Mouse (Mus musculus): ENCODE measurements around the gene Add3. TPM values are rescaled to one million over a fixed set of nuclear protein-coding genes. Genes with fewer than 3 reads are reported as not detected.

The Add3 gene
- polyA plus RNA-seq, 1 experiment from 2014 or later: 66.5 TPM

DNA sequence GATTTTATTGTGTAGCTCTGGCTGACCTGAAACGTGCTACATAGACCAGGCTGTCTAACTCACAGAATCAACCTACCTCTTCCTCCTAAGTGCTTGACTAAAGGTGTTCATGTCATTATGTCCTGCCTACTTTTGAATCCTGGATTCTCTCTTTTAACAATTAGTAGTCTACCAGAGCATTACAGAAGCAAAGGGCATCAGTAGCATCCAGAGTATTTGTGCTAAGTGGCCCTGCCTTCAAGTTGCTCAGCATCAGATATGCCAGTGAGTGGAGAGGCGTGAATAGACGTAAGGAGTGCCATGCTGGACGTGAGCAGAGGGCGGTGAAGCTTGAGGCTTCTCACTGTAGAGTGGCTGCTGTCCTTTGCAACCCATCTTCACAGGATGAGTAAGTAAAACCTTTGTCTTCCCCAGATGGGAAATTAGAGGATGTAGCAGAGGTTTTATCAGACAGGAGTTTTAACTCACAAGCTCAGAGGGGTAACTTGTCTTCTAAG, 48.5 kb downstream of the Add3 start:
- Histone ChIP-seq H3K27ac (no peak overlapping the region), H3K36me3 (ENCODE audit: insufficient read depth, low read length) (no peaks in the 10 kb centered on the region), H3K4me2 (ENCODE audit: low read length) (no peak overlapping the region), H3K9ac (ENCODE audit: low read depth, low read length) (no peak overlapping the region), H3K4me1 (replicated peaks; ENCODE audit: insufficient read depth, low read length) (peaks cover 18% of the 10 kb centered on the region), H3K27me3 (ENCODE audit: insufficient read depth, low read length) (no peaks in the 10 kb centered on the region), H3K4me3 (replicated peaks; ENCODE audit: low read depth, low read length) (no peak overlapping the region), H3K9me3 (replicated peaks; ENCODE audit: low read length) (no peaks in the 10 kb centered on the region)
- WGBS: 77% methylated on average over 5 of the region's 5 CpGs
- no peak for ATAC-seq (replicated peaks; ENCODE audit: low FRiP score, low read depth)
- no peak for TF ChIP-seq CTCF (IDR thresholded peaks at IDR 0.05; ENCODE audit: low read depth)
- DNase-seq (ENCODE audit: low spot score): no peak

DNA sequence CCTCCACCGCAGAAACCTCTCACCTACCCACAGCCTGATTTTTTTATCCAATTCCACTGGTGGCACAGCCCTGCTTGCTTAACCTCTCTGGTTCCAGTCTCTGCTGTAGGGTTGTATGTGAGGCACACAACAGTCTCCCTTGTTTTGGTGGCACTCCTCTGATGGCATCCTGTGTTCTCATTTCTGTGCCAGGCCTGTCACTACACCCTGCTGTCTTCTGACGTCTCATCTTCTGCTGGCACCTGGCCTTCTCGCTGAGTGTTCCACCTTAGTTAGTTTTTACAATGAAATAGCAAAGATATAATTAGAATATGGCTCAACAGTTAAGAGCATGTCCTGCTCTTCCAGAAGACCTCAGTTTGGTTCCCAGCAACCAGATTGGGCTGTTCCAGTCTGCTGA, 49.5 kb downstream of the Add3 start:
- H3K36me3 ChIP-seq (ENCODE audit: insufficient read depth, low read length): no peaks in the 10 kb centered on the region
- no peak for TF ChIP-seq CTCF (IDR thresholded peaks at IDR 0.05; ENCODE audit: low read depth)
- H3K4me1 ChIP-seq (replicated peaks; ENCODE audit: insufficient read depth, low read length): peaks cover 13% of the 10 kb centered on the region
- no peak overlapping the region for H3K27ac ChIP-seq
- H3K4me2 ChIP-seq (ENCODE audit: low read length): no peak overlapping the region
- no peak overlapping the region for H3K9ac ChIP-seq (ENCODE audit: low read depth, low read length)
- H3K27me3 ChIP-seq (ENCODE audit: insufficient read depth, low read length): no peaks in the 10 kb centered on the region
- no peak for DNase-seq (ENCODE audit: low spot score)
- no peaks in the 10 kb centered on the region for H3K9me3 ChIP-seq (replicated peaks; ENCODE audit: low read length)
- ATAC-seq (replicated peaks; ENCODE audit: low FRiP score, low read depth): no peak
- WGBS: 98% methylated on average over 3 of the region's 3 CpGs
- no peak overlapping the region for H3K4me3 ChIP-seq (replicated peaks; ENCODE audit: low read depth, low read length)

DNA sequence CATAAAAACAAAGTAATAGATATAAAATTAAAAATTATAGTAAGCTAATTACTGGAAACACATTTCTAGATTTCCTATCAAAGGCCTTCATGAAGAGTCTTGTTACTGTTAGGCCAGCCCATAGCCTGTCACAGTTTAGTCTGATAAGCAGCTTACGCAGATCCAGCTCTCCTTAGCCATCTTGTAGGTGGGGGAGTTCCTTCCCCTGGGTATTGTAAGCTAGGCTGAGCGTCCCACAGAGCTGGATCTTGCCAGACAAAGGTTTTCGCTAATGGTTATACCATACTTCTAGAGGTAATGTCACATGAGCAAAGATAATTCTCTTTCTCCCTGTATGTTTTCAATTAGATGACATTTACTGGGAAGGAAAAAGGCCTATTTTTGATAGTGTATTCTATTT, 50.0 kb downstream of the Add3 start:
- DNase-seq (ENCODE audit: low spot score) (no peak), ATAC-seq (replicated peaks; ENCODE audit: low FRiP score, low read depth) (no peak)
- TF ChIP-seq CTCF (IDR thresholded peaks at IDR 0.05; ENCODE audit: low read depth): no peak
- 83% methylated on average over 3 of the region's 3 CpGs for WGBS
- Histone ChIP-seq H3K36me3 (ENCODE audit: insufficient read depth, low read length) (no peaks in the 10 kb centered on the region), H3K4me3 (replicated peaks; ENCODE audit: low read depth, low read length) (no peak overlapping the region), H3K4me1 (replicated peaks; ENCODE audit: insufficient read depth, low read length) (peaks cover 9% of the 10 kb centered on the region; the same call in 1 of the 2 replicates), H3K9ac (ENCODE audit: low read depth, low read length) (no peak overlapping the region), H3K27me3 (ENCODE audit: insufficient read depth, low read length) (no peaks in the 10 kb centered on the region), H3K9me3 (replicated peaks; ENCODE audit: low read length) (no peaks in the 10 kb centered on the region), H3K27ac (no peak overlapping the region), H3K4me2 (ENCODE audit: low read length) (no peak overlapping the region)

DNA sequence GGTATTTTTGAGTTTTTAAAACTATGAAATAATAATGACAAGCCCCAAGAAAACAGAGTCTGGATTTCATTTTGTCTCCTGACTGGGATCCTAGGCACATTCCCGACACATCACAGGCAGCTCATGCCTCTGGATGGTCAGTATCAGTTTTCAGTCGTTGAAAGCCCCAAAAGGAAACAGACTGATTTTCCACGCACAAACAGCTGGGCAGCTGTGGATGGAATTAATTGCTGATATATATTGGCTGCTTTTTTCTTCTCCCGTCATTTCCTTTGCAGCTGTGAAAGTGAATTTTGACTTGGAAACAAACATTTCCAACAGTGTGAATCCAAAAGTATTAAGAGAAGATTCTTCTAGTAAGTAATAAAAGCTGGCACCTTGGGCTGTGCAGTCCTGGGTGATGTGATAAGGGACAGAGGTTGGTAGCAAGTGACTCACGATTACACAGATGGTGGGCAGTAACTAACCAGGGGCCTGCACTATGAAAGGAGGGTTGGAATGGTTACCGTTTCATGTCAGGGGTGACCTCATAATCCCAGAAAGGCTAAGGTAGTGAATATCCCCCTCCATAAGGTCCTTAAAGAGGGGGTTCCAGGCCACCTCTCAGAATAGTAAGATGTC, 51.7 kb downstream of the Add3 start:
- no peaks in the 10 kb centered on the region for H3K9me3 ChIP-seq (replicated peaks; ENCODE audit: low read length)
- no peak for DNase-seq (ENCODE audit: low spot score)
- H3K27ac ChIP-seq: no peak overlapping the region
- no peak overlapping the region for H3K9ac ChIP-seq (ENCODE audit: low read depth, low read length)
- WGBS: 46% methylated on average over 6 of the region's 6 CpGs
- H3K36me3 ChIP-seq (ENCODE audit: insufficient read depth, low read length): no peaks in the 10 kb centered on the region
- peaks cover 4% of the 10 kb centered on the region; the same call in 1 of the 2 replicates for H3K4me1 ChIP-seq (replicated peaks; ENCODE audit: insufficient read depth, low read length)
- no peaks in the 10 kb centered on the region for H3K27me3 ChIP-seq (ENCODE audit: insufficient read depth, low read length)
- no peak for TF ChIP-seq CTCF (IDR thresholded peaks at IDR 0.05; ENCODE audit: low read depth)
- H3K4me2 ChIP-seq (ENCODE audit: low read length): no peak overlapping the region
- no peak for ATAC-seq (replicated peaks; ENCODE audit: low FRiP score, low read depth)
- H3K4me3 ChIP-seq (replicated peaks; ENCODE audit: low read depth, low read length): no peak overlapping the region

DNA sequence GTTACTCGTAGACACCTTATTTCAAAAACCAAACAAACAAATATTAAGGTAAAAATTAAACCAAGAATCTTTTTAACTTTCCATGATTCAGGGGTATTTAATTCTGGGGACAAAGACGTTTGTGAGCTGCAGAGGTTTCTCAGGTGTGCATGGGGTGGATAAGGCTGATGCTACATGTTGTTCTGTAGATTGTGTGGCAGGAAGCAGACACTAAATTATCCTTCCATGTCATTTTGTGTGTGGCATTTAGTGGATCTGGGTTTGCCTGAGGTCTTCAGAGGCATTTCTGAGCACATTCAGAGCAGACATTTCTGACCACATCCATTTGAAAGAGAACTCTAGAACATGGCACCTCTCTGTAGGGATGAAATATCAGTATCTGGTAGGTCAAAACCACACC, 52.9 kb downstream of the Add3 start:
- ATAC-seq (replicated peaks; ENCODE audit: low FRiP score, low read depth): no peak
- Histone ChIP-seq H3K36me3 (ENCODE audit: insufficient read depth, low read length) (no peaks in the 10 kb centered on the region), H3K27me3 (ENCODE audit: insufficient read depth, low read length) (no peaks in the 10 kb centered on the region), H3K4me2 (ENCODE audit: low read length) (no peak overlapping the region), H3K9me3 (replicated peaks; ENCODE audit: low read length) (no peaks in the 10 kb centered on the region), H3K27ac (no peak overlapping the region), H3K4me3 (replicated peaks; ENCODE audit: low read depth, low read length) (no peak overlapping the region), H3K9ac (ENCODE audit: low read depth, low read length) (no peak overlapping the region), H3K4me1 (replicated peaks; ENCODE audit: insufficient read depth, low read length) (0 out of 2 replicates have a peak, but pooled peaks cover 4% of the 10 kb centered on the region)
- WGBS: 81% methylated on average over 2 of the region's 2 CpGs
- no peak for DNase-seq (ENCODE audit: low spot score)
- no peak for TF ChIP-seq CTCF (IDR thresholded peaks at IDR 0.05; ENCODE audit: low read depth)

DNA sequence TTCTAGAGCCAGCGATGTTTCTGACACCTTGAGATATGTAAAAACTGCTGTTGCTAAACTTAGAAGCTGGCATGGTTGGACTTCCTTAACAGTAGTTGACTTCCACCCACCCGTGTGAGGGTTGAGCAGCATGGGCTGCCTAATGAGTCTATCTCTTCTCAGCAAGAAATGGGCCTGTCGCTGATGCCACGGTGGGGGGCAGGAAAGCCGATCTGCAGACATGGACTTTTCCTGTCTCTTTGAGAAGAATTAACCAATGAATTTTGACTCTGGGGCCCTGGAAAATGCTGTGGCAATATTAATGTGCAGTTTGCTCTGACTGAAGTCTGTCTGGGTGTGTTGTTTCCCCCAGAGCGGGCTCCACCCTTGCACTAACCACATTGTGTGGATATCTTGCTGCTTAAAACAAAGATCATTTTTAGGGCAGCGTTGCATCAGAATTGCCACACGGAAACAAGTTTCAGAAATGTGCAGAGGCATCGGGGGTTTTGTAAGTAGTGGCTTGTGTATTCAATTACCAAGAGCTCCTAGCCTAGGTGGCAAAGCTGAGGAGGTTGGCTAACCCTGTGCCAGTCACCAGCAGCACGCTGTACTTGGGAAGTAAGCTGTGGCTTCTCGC, 53.8 kb downstream of the Add3 start:
- no peak for TF ChIP-seq CTCF (IDR thresholded peaks at IDR 0.05; ENCODE audit: low read depth)

More for the DNA sequence above, 53.8 kb downstream of the Add3 start:
- ATAC-seq (replicated peaks; ENCODE audit: low FRiP score, low read depth): no peak
- 78% methylated on average over 11 of the region's 11 CpGs for WGBS
- Histone ChIP-seq H3K36me3 (ENCODE audit: insufficient read depth, low read length) (no peaks in the 10 kb centered on the region), H3K4me1 (replicated peaks; ENCODE audit: insufficient read depth, low read length) (0 out of 2 replicates have a peak, but pooled peaks cover 4% of the 10 kb centered on the region), H3K27me3 (ENCODE audit: insufficient read depth, low read length) (no peaks in the 10 kb centered on the region), H3K4me2 (ENCODE audit: low read length) (no peak overlapping the region), H3K4me3 (replicated peaks; ENCODE audit: low read depth, low read length) (no peak overlapping the region), H3K9me3 (replicated peaks; ENCODE audit: low read length) (no peaks in the 10 kb centered on the region), H3K27ac (no peak overlapping the region), H3K9ac (ENCODE audit: low read depth, low read length) (no peak overlapping the region)
- no peak for DNase-seq (ENCODE audit: low spot score)
